In genomic region chr14:46060622-46061381, GRCm38 (mm10) we compare ENCODE assay signal across 8 mouse cellular contexts.
DNase-seq lines count a peak whose midpoint lies in the region; ATAC-seq and TF ChIP-seq lines count a peak whose summit lies in the region.

No protein-coding gene starts in this region.

- H3K4me2 ChIP-seq in forebrain, embryonic 13.5 days, result peak overlapping the region; percentile 50
- peak overlapping the region; percentile 34 for H3K4me2 ChIP-seq in intestine, embryonic 14.5 days (ENCODE audit: low read length)
- H3K4me2 ChIP-seq in midbrain, embryonic 13.5 days (replicated peaks), result peak overlapping the region; percentile 40

- H3K27me3 ChIP-seq in heart, adult 2 months (ENCODE audit: control insufficient read depth, insufficient read depth, low read length), result no peaks in the 10 kb centered on the region
- H3K27me3 ChIP-seq in forebrain, embryonic 13.5 days, result no peaks in the 10 kb centered on the region
- H3K27me3 ChIP-seq in intestine, embryonic 14.5 days (replicated peaks; ENCODE audit: control insufficient read depth, insufficient read depth, low read length), result no peaks in the 10 kb centered on the region
- H3K27me3 ChIP-seq in midbrain, embryonic 13.5 days, result no peaks in the 10 kb centered on the region

- H3K4me1 ChIP-seq in heart, adult 2 months (ENCODE audit: control insufficient read depth, insufficient read depth, low read length), result no peaks in the 10 kb centered on the region
- H3K4me1 ChIP-seq in forebrain, embryonic 13.5 days, result peaks cover 8% of the 10 kb centered on the region; the same call in 1 of the 2 replicates
- no peaks in the 10 kb centered on the region; the same call in 1 of the 2 replicates for H3K4me1 ChIP-seq in intestine, embryonic 14.5 days (replicated peaks; ENCODE audit: control insufficient read depth, insufficient read depth, low read length)
- peaks cover 7% of the 10 kb centered on the region; the same call in 1 of the 2 replicates for H3K4me1 ChIP-seq in midbrain, embryonic 13.5 days (replicated peaks)

- peak; percentile 68 for ATAC-seq in forebrain, embryonic 13.5 days
- 0 out of 2 replicates have a peak, but pooled peaks have one; percentile 47 for ATAC-seq in intestine, embryonic 14.5 days (replicated peaks; ENCODE audit: low FRiP score, low TSS enrichment, low read depth)
- ATAC-seq in midbrain, embryonic 13.5 days, result 0 out of 2 replicates have a peak, but pooled peaks have one; percentile 50

- H3K4me3 ChIP-seq in heart, adult 2 months, result no peak overlapping the region
- peak overlapping the region; percentile 12 for H3K4me3 ChIP-seq in forebrain, embryonic 13.5 days
- peak overlapping the region; percentile 18; the same call in 1 of the 2 replicates for H3K4me3 ChIP-seq in intestine, embryonic 14.5 days (ENCODE audit: low read depth, low read length)
- peak overlapping the region; percentile 14 for H3K4me3 ChIP-seq in midbrain, embryonic 13.5 days (replicated peaks)

- no peaks in the 10 kb centered on the region for H3K79me2 ChIP-seq in heart, adult 2 months (replicated peaks; ENCODE audit: control insufficient read depth, insufficient read depth, low read length)

- no peak for TF ChIP-seq POLR2A in heart, adult 2 months (IDR thresholded peaks at IDR 0.05; ENCODE audit: insufficient read depth, low read depth, low read length)

- no peak overlapping the region for H3K9ac ChIP-seq in heart, adult 2 months (ENCODE audit: low read depth, low read length)
- no peak overlapping the region for H3K9ac ChIP-seq in forebrain, embryonic 13.5 days
- H3K9ac ChIP-seq in intestine, embryonic 14.5 days (ENCODE audit: low read length), result no peak overlapping the region
- H3K9ac ChIP-seq in midbrain, embryonic 13.5 days (replicated peaks), result no peak overlapping the region

- peak; percentile 87 for DNase-seq in heart, adult 11 months
- DNase-seq in heart, adult 2 months, result no peak
- DNase-seq in intestine, embryonic 14.5 days (ENCODE audit: low spot score), result peak; percentile 61
- DNase-seq in left cerebral cortex, postnatal 36 days (ENCODE audit: low spot score in 2 of 2), result peak; percentile 3 to 9
- DNase-seq in urinary bladder, postnatal 25 days (ENCODE audit: low spot score), result peak; percentile 20
- DNase-seq in spleen, adult 18-20 months, result no peak

- no peaks in the 10 kb centered on the region for H3K9me3 ChIP-seq in forebrain, embryonic 13.5 days (replicated peaks)
- no peaks in the 10 kb centered on the region for H3K9me3 ChIP-seq in intestine, embryonic 14.5 days (ENCODE audit: control insufficient read depth, low read length)
- no peaks in the 10 kb centered on the region for H3K9me3 ChIP-seq in midbrain, embryonic 13.5 days

- 34% methylated on average over 14 of the region's 14 CpGs for WGBS in heart, adult 2 months
- WGBS in forebrain, embryonic 13.5 days, result 3% methylated on average over 14 of the region's 14 CpGs
- WGBS in intestine, embryonic 14.5 days, result 15% methylated on average over 14 of the region's 14 CpGs
- 22% methylated on average over 14 of the region's 14 CpGs for WGBS in midbrain, embryonic 13.5 days

- TF ChIP-seq EP300 in heart, adult 2 months (IDR thresholded peaks at IDR 0.05; ENCODE audit: insufficient read depth, low read depth, low read length), result no peak

- intact Hi-C loops in heart, adult 2 months (cut with DNase I), result no loop called here
- intact Hi-C loops in left cerebral cortex, postnatal 36 days (cut with DNase I), result no loop called here

- H3K36me3 ChIP-seq in heart, adult 2 months (ENCODE audit: control insufficient read depth, insufficient read depth, low read length), result no peaks in the 10 kb centered on the region
- no peaks in the 10 kb centered on the region for H3K36me3 ChIP-seq in forebrain, embryonic 13.5 days (ENCODE audit: poor library complexity, severe bottlenecking)
- no peaks in the 10 kb centered on the region for H3K36me3 ChIP-seq in intestine, embryonic 14.5 days (ENCODE audit: control insufficient read depth, insufficient read depth, low read length)
- no peaks in the 10 kb centered on the region for H3K36me3 ChIP-seq in midbrain, embryonic 13.5 days

- H3K27ac ChIP-seq in heart, adult 2 months, result no peak overlapping the region
- no peak overlapping the region for H3K27ac ChIP-seq in forebrain, embryonic 13.5 days
- no peak overlapping the region for H3K27ac ChIP-seq in intestine, embryonic 14.5 days (ENCODE audit: low read depth)
- no peak overlapping the region for H3K27ac ChIP-seq in midbrain, embryonic 13.5 days

- TF ChIP-seq CTCF in heart, adult 2 months (IDR thresholded peaks at IDR 0.05), result no peak

Comparison
In these comparisons a context has a peak if more than half of its experiments do, and no peak if none do; other contexts are left out.
1. DNase-seq: peak in heart, adult 11 months (single experiment), intestine, embryonic 14.5 days (single experiment), left cerebral cortex, postnatal 36 days (2 of 2) and urinary bladder, postnatal 25 days (single experiment); none in heart, adult 2 months (0 of 2) and spleen, adult 18-20 months (0 of 2).
2. Peak in every context shown above with its lines, with median percentiles within 50 percentile points of each other: ATAC-seq and H3K4me2 ChIP-seq.